Mouse (Mus musculus): Measurements from ENCODE around the gene Olfr455. TPM values are rescaled to one million over a fixed set of nuclear protein-coding genes. Genes with fewer than 3 reads are reported as not detected.

Olfr455 gene
- total and polyA plus RNA-seq, 2 experiments from 2014 or later, result not detected

- H3K27ac ChIP-seq (ENCODE audit: low read depth, low read length), result no peak overlapping the region
- DNase-seq (ENCODE audit: low spot score), result no peak
- no peak for ATAC-seq (ENCODE audit: low FRiP score)
- H3K9ac ChIP-seq (replicated peaks; ENCODE audit: low read length, poor library complexity, severe bottlenecking), result no peak overlapping the region
- no peaks in the 10 kb centered on the region for H3K4me1 ChIP-seq (ENCODE audit: insufficient read depth, low read length)
- H3K4me2 ChIP-seq (ENCODE audit: low read depth, low read length, poor library complexity, severe bottlenecking), result no peak overlapping the region
- WGBS, result 84% methylated on average over 1 of the region's 1 CpGs
- H3K36me3 ChIP-seq (ENCODE audit: insufficient read depth, low read length), result no peaks in the 10 kb centered on the region
- H3K27me3 ChIP-seq (ENCODE audit: insufficient read depth, low read length), result no peaks in the 10 kb centered on the region
- no peak for TF ChIP-seq CTCF (IDR thresholded peaks at IDR 0.05)
- no peaks in the 10 kb centered on the region for H3K9me3 ChIP-seq (ENCODE audit: low read length)
- no peak overlapping the region for H3K4me3 ChIP-seq (ENCODE audit: low read depth, low read length)
Observed at GRCm38 (mm10) chr6:42513461-42513860, 33.9 kb downstream of the Olfr455 start.

- no peak overlapping the region for H3K4me3 ChIP-seq (ENCODE audit: low read depth, low read length)
- no peak overlapping the region for H3K9ac ChIP-seq (replicated peaks; ENCODE audit: low read length, poor library complexity, severe bottlenecking)
- DNase-seq (ENCODE audit: low spot score) (no peak), ATAC-seq (ENCODE audit: low FRiP score) (no peak)
- no peaks in the 10 kb centered on the region for H3K9me3 ChIP-seq (ENCODE audit: low read length)
- no peaks in the 10 kb centered on the region for H3K27me3 ChIP-seq (ENCODE audit: insufficient read depth, low read length)
- H3K4me1 ChIP-seq (ENCODE audit: insufficient read depth, low read length), result no peaks in the 10 kb centered on the region
- H3K36me3 ChIP-seq (ENCODE audit: insufficient read depth, low read length), result no peaks in the 10 kb centered on the region
- no peak overlapping the region for H3K4me2 ChIP-seq (ENCODE audit: low read depth, low read length, poor library complexity, severe bottlenecking)
- no peak overlapping the region for H3K27ac ChIP-seq (ENCODE audit: low read depth, low read length)
- no peak for TF ChIP-seq CTCF (IDR thresholded peaks at IDR 0.05)
Observed at GRCm38 (mm10) chr6:42509311-42509710, 38.1 kb downstream of the Olfr455 start.

GRCm38 (mm10) chr6:42503478-42503877 lies 43.9 kb downstream of the Olfr455 start:
- Histone ChIP-seq H3K27ac (ENCODE audit: low read depth, low read length) (no peak overlapping the region), H3K27me3 (ENCODE audit: insufficient read depth, low read length) (no peaks in the 10 kb centered on the region), H3K36me3 (ENCODE audit: insufficient read depth, low read length) (no peaks in the 10 kb centered on the region), H3K9me3 (ENCODE audit: low read length) (no peaks in the 10 kb centered on the region), H3K9ac (replicated peaks; ENCODE audit: low read length, poor library complexity, severe bottlenecking) (no peak overlapping the region), H3K4me3 (ENCODE audit: low read depth, low read length) (no peak overlapping the region), H3K4me1 (ENCODE audit: insufficient read depth, low read length) (no peaks in the 10 kb centered on the region), H3K4me2 (ENCODE audit: low read depth, low read length, poor library complexity, severe bottlenecking) (no peak overlapping the region)
- TF ChIP-seq CTCF (IDR thresholded peaks at IDR 0.05), result no peak
- whole genome bisulfite sequencing, result 70% methylated on average over 2 of the region's 2 CpGs
- ATAC-seq (ENCODE audit: low FRiP score) (no peak), DNase-seq (ENCODE audit: low spot score) (no peak)

- WGBS, result 79% methylated on average over 1 of the region's 1 CpGs
- Histone ChIP-seq H3K4me1 (ENCODE audit: insufficient read depth, low read length) (no peaks in the 10 kb centered on the region), H3K4me3 (ENCODE audit: low read depth, low read length) (no peak overlapping the region), H3K9me3 (ENCODE audit: low read length) (no peaks in the 10 kb centered on the region), H3K27me3 (ENCODE audit: insufficient read depth, low read length) (no peaks in the 10 kb centered on the region), H3K27ac (ENCODE audit: low read depth, low read length) (no peak overlapping the region), H3K4me2 (ENCODE audit: low read depth, low read length, poor library complexity, severe bottlenecking) (no peak overlapping the region), H3K36me3 (ENCODE audit: insufficient read depth, low read length) (no peaks in the 10 kb centered on the region), H3K9ac (replicated peaks; ENCODE audit: low read length, poor library complexity, severe bottlenecking) (no peak overlapping the region)
- DNase-seq (ENCODE audit: low spot score) (no peak), ATAC-seq (ENCODE audit: low FRiP score) (no peak)
- TF ChIP-seq CTCF (IDR thresholded peaks at IDR 0.05), result no peak
Observed at GRCm38 (mm10) chr6:42489731-42490130, 57.7 kb downstream of the Olfr455 start.

GRCm38 (mm10) chr6:42487114-42487513 lies 60.3 kb downstream of the Olfr455 start, which contains the start of gene Olfr456:
Olfr456 (minus strand) TSS chr6:42487214.
- Histone ChIP-seq H3K27ac (ENCODE audit: low read depth, low read length) (no peak within 1 kb of the TSS), H3K36me3 (ENCODE audit: insufficient read depth, low read length) (no peaks in the 10 kb centered on the region), H3K27me3 (ENCODE audit: insufficient read depth, low read length) (no peaks in the 10 kb centered on the region), H3K9ac (replicated peaks; ENCODE audit: low read length, poor library complexity, severe bottlenecking) (no peak within 1 kb of the TSS), H3K9me3 (ENCODE audit: low read length) (no peaks in the 10 kb centered on the region), H3K4me3 (ENCODE audit: low read depth, low read length) (no peak within 1 kb of the TSS), H3K4me2 (ENCODE audit: low read depth, low read length, poor library complexity, severe bottlenecking) (no peak within 1 kb of the TSS), H3K4me1 (ENCODE audit: insufficient read depth, low read length) (no peaks in the 10 kb centered on the region)
- WGBS, result 85% methylated on average over 1 of the region's 1 CpGs
- no peak for DNase-seq (ENCODE audit: low spot score)
- no peak for TF ChIP-seq CTCF (IDR thresholded peaks at IDR 0.05)
- no peak for ATAC-seq (ENCODE audit: low FRiP score)

Other genes with a start within 250 kb of the Olfr455 start
- gene Fam131b, start 222.9 kb downstream of the Olfr455 start, total RNA-seq (2014; rRNA removed), result 55.6 and 59.6 TPM in 2 replicates
- gene Fam131b, start 222.9 kb downstream of the Olfr455 start, polyA plus RNA-seq (2015; fragmentation: Nextera tagmentation; extraction: Ambion mirVana), result 5.6 and 6.0 TPM in 2 replicates
- gene Zyx, start 198.0 kb downstream of the Olfr455 start, total RNA-seq (2014; rRNA removed), result 47.3 and 71.7 TPM in 2 replicates
- gene Zyx, start 198.0 kb downstream of the Olfr455 start, polyA plus RNA-seq (2015; fragmentation: Nextera tagmentation; extraction: Ambion mirVana), result 60.5 and 62.7 TPM in 2 replicates
- gene Epha1, start 174.3 kb downstream of the Olfr455 start, total RNA-seq (2014; rRNA removed), result 0.71 and 1.1 TPM in 2 replicates
- gene Epha1, start 174.3 kb downstream of the Olfr455 start, polyA plus RNA-seq (2015; fragmentation: Nextera tagmentation; extraction: Ambion mirVana), result 0.58 and 0.74 TPM in 2 replicates
- not detected in 2 replicates for gene Tas2r143, start 147.3 kb downstream of the Olfr455 start, total RNA-seq (2014; rRNA removed)
- not detected in 2 replicates for gene Tas2r143, start 147.3 kb downstream of the Olfr455 start, polyA plus RNA-seq (2015; fragmentation: Nextera tagmentation; extraction: Ambion mirVana)
- not detected in 2 replicates for gene Tas2r135, start 142.2 kb downstream of the Olfr455 start, total RNA-seq (2014; rRNA removed)
- gene Tas2r135, start 142.2 kb downstream of the Olfr455 start, polyA plus RNA-seq (2015; fragmentation: Nextera tagmentation; extraction: Ambion mirVana), result not detected in 2 replicates
- not detected in 2 replicates for gene Tas2r126, start 113.1 kb downstream of the Olfr455 start, total RNA-seq (2014; rRNA removed)
- gene Tas2r126, start 113.1 kb downstream of the Olfr455 start, polyA plus RNA-seq (2015; fragmentation: Nextera tagmentation; extraction: Ambion mirVana), result not detected in 2 replicates
- gene Olfr458, start 82.4 kb downstream of the Olfr455 start, total RNA-seq (2014; rRNA removed), result not detected in 2 replicates
- gene Olfr458, start 82.4 kb downstream of the Olfr455 start, polyA plus RNA-seq (2015; fragmentation: Nextera tagmentation; extraction: Ambion mirVana), result not detected in 2 replicates
- not detected in 2 replicates for gene Olfr457, start 71.3 kb downstream of the Olfr455 start, total RNA-seq (2014; rRNA removed)
- gene Olfr457, start 71.3 kb downstream of the Olfr455 start, polyA plus RNA-seq (2015; fragmentation: Nextera tagmentation; extraction: Ambion mirVana), result not detected in 2 replicates
- gene Olfr456, start 60.4 kb downstream of the Olfr455 start, total RNA-seq (2014; rRNA removed), result not detected in 2 replicates
- gene Olfr456, start 60.4 kb downstream of the Olfr455 start, polyA plus RNA-seq (2015; fragmentation: Nextera tagmentation; extraction: Ambion mirVana), result not detected in 2 replicates
- not detected in 2 replicates for gene Tcaf3, start 50.1 kb upstream of the Olfr455 start, total RNA-seq (2014; rRNA removed)
- gene Tcaf3, start 50.1 kb upstream of the Olfr455 start, polyA plus RNA-seq (2015; fragmentation: Nextera tagmentation; extraction: Ambion mirVana), result not detected in 2 replicates
- gene Tcaf2, start 97.7 kb upstream of the Olfr455 start, total RNA-seq (2014; rRNA removed), result 3.1 and 4.7 TPM in 2 replicates
- gene Tcaf2, start 97.7 kb upstream of the Olfr455 start, polyA plus RNA-seq (2015; fragmentation: Nextera tagmentation; extraction: Ambion mirVana), result 1.5 and 1.8 TPM in 2 replicates
- 306 and 314 TPM in 2 replicates for gene Tcaf1, start 162.5 kb upstream of the Olfr455 start, total RNA-seq (2014; rRNA removed)
- 195 and 199 TPM in 2 replicates for gene Tcaf1, start 162.5 kb upstream of the Olfr455 start, polyA plus RNA-seq (2015; fragmentation: Nextera tagmentation; extraction: Ambion mirVana)
- not detected in 2 replicates for gene Olfr453, start 191.8 kb upstream of the Olfr455 start, total RNA-seq (2014; rRNA removed)
- gene Olfr453, start 191.8 kb upstream of the Olfr455 start, polyA plus RNA-seq (2015; fragmentation: Nextera tagmentation; extraction: Ambion mirVana), result not detected in 2 replicates
- not detected in 2 replicates for gene Olfr38, start 208.8 kb upstream of the Olfr455 start, total RNA-seq (2014; rRNA removed)
- gene Olfr38, start 208.8 kb upstream of the Olfr455 start, polyA plus RNA-seq (2015; fragmentation: Nextera tagmentation; extraction: Ambion mirVana), result not detected in 2 replicates
- not detected in 2 replicates for gene Olfr452, start 237.5 kb upstream of the Olfr455 start, total RNA-seq (2014; rRNA removed)
- not detected in 2 replicates for gene Olfr452, start 237.5 kb upstream of the Olfr455 start, polyA plus RNA-seq (2015; fragmentation: Nextera tagmentation; extraction: Ambion mirVana)

All from midbrain, postnatal 0 days (tissue).